Mouse (Mus musculus) testis, postnatal 14 days (tissue): ENCODE data around the gene Gpr179.

ENCODE experiments used
- DNase-seq: peaks from one replicate; pipeline ENCODE4 v3.0.0; 2021; ENCODE audit warnings: low spot score

The Gpr179 gene

DNA sequence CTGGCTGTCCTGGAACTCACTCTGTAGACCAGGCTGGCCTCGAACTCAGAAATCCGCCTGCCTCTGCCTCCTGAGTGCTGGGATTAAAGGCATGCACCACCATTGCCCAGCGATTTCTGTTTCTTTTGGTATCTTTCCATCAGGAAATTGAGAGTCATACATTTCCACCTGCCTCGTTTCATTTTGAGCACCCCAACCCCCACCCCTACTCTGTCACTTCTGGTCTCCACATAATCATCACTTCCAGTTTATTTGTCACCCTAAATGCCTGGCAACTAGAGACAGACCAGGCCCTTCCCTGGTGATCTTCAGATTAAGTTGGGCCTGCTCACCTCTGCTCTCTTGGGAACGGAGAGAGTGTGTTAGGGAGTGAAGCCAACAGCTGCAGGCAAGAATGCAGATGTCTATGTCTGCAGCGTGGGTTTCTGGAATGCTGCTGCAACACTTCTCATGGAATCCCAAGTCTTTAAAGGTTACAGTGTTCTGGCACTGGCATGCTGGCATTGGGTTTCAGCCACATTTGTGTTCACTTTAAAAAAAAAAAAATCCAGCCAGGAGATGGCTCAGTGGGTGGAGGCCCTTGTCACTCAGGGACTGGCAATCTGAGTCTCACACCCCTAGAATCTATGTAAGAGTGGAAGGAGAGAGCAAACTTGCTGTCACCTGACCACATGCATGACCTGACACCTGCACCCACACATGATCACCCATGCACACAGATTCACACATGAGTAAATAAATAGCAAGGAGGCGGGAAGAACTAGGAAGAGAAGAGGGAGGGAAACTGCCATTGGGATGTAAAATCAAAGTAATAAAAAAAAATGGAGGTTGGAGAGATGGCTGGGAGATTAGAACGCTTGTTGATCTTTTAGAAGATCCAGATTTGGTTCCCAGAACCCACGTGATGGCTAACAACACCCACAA is 65.8 kb downstream of the Gpr179 start:
- no peak for DNase-seq

DNA sequence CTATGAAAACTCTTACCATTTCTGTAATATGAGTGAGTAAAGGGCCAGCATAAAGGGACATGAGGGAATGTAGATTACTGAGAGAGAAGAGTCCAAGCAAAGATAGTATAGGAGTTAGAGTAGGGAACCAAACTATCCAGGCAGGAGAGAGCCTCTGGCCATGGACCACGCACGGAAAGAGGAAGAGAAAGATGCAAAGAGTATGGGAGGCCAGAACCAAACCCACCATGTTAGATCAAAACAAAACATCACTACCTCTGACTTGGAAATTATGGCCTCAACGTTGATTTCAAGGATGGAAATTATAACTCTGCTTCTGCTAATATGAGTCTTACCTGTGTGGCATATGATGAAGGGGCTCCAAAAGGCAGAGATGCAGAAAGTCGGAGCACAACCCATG is 67.0 kb downstream of the Gpr179 start:
- DNase-seq, result no peak

DNA sequence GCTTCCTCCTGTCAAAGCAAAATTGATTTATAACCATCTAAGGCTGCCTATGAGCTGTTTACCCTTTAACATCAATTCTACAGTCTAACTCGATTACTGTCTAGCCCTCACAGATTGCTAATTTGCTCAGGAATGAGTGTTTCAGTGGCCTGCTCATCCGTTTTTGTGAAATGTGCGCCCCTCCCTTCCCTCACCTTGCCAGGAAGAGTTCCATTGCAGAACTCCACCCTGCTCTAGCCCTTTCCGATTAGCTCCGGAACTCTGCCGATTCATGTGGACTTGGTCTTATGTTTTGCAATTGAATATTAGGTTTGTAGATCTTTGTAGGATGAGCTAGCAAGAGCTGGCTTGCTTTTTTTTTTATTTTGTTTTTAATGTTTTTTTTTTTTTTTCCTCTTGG is 69.7 kb downstream of the Gpr179 start:
- DNase-seq, result no peak
